Mouse (Mus musculus) liver, embryonic 14.5 days (tissue): Measurements from ENCODE around the gene Fam198a. TPM values are rescaled to one million over a fixed set of nuclear protein-coding genes. Genes with fewer than 3 reads are reported as not detected.
A peak's percentile ranks its signal among the peaks of the same experiment; 100 is the strongest.

Experiments
- ATAC-seq: fragments of 200-750 bp; cut with Nextera tagmentation; 2 replicates; pipeline ENCODE4 v1.8.0; 2017; ENCODE audit warnings: moderate number of reproducible peaks, mild to moderate bottlenecking, moderate library complexity; ENCODE audit not compliant: insufficient read depth
- DNase-seq, 3 experiments: peaks; one replicate each; pipeline ENCODE4 v3.0.0-alpha.2; 2012 to 2013; ENCODE audit warnings: low read depth in 3 of 3, low spot score in 3 of 3
- H3K27ac ChIP-seq: fragments of 300-500 bp; sonication (generic); 2 replicates; pipeline ENCODE4 v1.5.1; 2014; ENCODE audit warnings: moderate library complexity, mild to moderate bottlenecking, control low read depth, inconsistent platforms
- H3K27me3 ChIP-seq: fragments of 300-500 bp; sonication (generic); 2 replicates; pipeline ENCODE4 v1.6.1; 2014; ENCODE audit warnings: mild to moderate bottlenecking, low read length, moderate library complexity; ENCODE audit not compliant: control insufficient read depth, insufficient read depth
- H3K36me3 ChIP-seq: fragments of 300-500 bp; sonication (generic); replicated peaks from 2 replicates; pipeline ENCODE4 v1.6.1; 2014; ENCODE audit warnings: low read depth; ENCODE audit not compliant: control insufficient read depth, insufficient read depth
- H3K4me1 ChIP-seq, 2 experiments: fragments of 200-500 bp in 1 of 2; fragments of 300-500 bp in 1 of 2; sonication (generic) in 1 of 2; replicated peaks; 2 replicates each; pipeline ENCODE4 v1.6.1; 2012 to 2014; ENCODE audit warnings: antibody characterized with exemption in 1 of 2, inconsistent platforms in 1 of 2, low read length in 1 of 2; ENCODE audit not compliant: control insufficient read depth in 2 of 2, insufficient read depth in 2 of 2
- H3K4me2 ChIP-seq: fragments of 300-500 bp; sonication (generic); 2 replicates; pipeline ENCODE4 v1.6.1; 2014; ENCODE audit warnings: low read depth, mild to moderate bottlenecking, control low read depth, moderate library complexity
- H3K4me3 ChIP-seq, 2 experiments: fragments of 200-500 bp in 1 of 2; fragments of 300-500 bp in 1 of 2; sonication (generic) in 1 of 2; 2 replicates each; pipeline ENCODE4 v1.5.1; 2012 to 2014; ENCODE audit warnings: low read depth in 2 of 2, low read length in 2 of 2, mild to moderate bottlenecking in 2 of 2, control low read depth in 1 of 2, inconsistent platforms in 1 of 2, moderate library complexity in 1 of 2; ENCODE audit not compliant: insufficient read depth in 1 of 2
- H3K9ac ChIP-seq: fragments of 300-500 bp; sonication (generic); replicated peaks from 2 replicates; pipeline ENCODE4 v1.6.1; 2014; ENCODE audit warnings: mild to moderate bottlenecking, control low read depth, moderate library complexity
- H3K9me3 ChIP-seq: fragments of 300-500 bp; sonication (generic); 2 replicates; pipeline ENCODE4 v1.6.1; 2016; ENCODE audit warnings: low read length, mixed read lengths; ENCODE audit not compliant: control insufficient read depth
- CTCF ChIP-seq: IDR thresholded peaks from 2 replicates; pipeline ENCODE4 v1.5.1; 2016; ENCODE audit warnings: antibody characterized with exemption, low read depth, control low read depth
- EP300 ChIP-seq: IDR thresholded peaks from 2 replicates; pipeline ENCODE4 v1.6.1; 2016; ENCODE audit warnings: antibody characterized with exemption, low read depth
- WGBS: fragments of 180-500 bp; shearing (Covaris S2); extraction: QIAGEN DNeasy Blood & Tissue Kit; methylation state at CpG from one replicate; pipeline ENCODE4 v1.1.7; 2014; ENCODE audit not compliant: insufficient replicate concordance; 5-methylcytosine and 5-hydroxymethylcytosine counted together
- polyA plus RNA-seq, 2 experiments: library from polyadenylated mRNA; depleted of rRNA in 1 of 2; stranded (reverse) in 1 of 2; unstranded in 1 of 2; fragments of >200 nt; fragmentation: Nextera tagmentation in 1 of 2; extraction: Ambion mirVana in 1 of 2; gene quantifications; 2 replicates each; pipeline versions ENCODE4 v1.2.1 to v1.2.3; 2012 to 2014

The Fam198a gene
- polyA plus RNA-seq (2012; rRNA removed) = 0.08 and 0.14 TPM in 2 replicates
- polyA plus RNA-seq (2014; fragmentation: Nextera tagmentation; extraction: Ambion mirVana) = 0.10 and 0.13 TPM in 2 replicates

DNA sequence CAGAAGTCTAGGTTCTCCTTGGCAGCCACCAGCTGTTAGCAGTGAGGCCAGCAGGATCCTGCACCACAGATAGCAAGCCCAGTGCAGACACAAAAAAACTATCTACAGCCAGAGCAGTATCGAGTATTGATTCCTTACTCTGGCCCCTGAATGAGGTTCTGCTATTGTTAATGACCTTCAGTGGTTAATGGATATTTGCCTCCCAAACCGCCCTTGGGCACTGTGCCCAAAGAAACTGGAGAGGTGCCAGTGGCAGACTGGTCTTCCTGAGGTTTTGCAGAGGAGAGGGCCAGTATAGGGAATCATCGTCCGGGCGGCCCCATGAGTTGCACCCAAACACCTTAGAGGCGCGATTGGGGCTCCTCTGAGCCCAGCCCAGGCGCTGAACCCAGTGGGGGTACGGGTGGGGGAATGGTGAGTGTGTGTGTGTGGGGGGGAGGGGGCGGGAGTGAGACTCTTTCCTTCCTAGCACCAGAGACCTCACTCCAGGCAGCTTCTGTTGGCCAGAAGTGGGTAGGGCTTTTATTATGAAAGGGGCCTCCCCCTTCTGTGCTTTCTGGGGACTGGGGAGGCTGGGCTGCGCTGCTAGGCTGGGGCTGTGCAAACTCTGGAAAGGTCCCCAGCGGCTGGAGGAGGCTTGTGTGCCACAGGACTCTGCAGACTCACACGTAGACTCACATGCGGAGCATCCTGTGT, at the start of gene Fam198a:
Gene Fam198a (plus strand): TSS at position 571 of the 696 bp plus-strand sequence.
- no peak for DNase-seq
- TF ChIP-seq CTCF (no peak), EP300 (no peak)
- Histone ChIP-seq H3K4me2 (peak within 1 kb of the TSS; percentile 38), H3K4me3 (no peak within 1 kb of the TSS), H3K27ac (no peak within 1 kb of the TSS), H3K9ac (no peak within 1 kb of the TSS), H3K9me3 (no peaks in the 10 kb centered on the region), H3K4me1 (peaks cover 0 to 2% of the 10 kb centered on the region in 2 experiments; a peak in 1 of 4 replicates), H3K36me3 (no peaks in the 10 kb centered on the region), H3K27me3 (no peaks in the 10 kb centered on the region)
- no peak for ATAC-seq
- WGBS = 23% methylated on average over 13 of the region's 14 CpGs

DNA sequence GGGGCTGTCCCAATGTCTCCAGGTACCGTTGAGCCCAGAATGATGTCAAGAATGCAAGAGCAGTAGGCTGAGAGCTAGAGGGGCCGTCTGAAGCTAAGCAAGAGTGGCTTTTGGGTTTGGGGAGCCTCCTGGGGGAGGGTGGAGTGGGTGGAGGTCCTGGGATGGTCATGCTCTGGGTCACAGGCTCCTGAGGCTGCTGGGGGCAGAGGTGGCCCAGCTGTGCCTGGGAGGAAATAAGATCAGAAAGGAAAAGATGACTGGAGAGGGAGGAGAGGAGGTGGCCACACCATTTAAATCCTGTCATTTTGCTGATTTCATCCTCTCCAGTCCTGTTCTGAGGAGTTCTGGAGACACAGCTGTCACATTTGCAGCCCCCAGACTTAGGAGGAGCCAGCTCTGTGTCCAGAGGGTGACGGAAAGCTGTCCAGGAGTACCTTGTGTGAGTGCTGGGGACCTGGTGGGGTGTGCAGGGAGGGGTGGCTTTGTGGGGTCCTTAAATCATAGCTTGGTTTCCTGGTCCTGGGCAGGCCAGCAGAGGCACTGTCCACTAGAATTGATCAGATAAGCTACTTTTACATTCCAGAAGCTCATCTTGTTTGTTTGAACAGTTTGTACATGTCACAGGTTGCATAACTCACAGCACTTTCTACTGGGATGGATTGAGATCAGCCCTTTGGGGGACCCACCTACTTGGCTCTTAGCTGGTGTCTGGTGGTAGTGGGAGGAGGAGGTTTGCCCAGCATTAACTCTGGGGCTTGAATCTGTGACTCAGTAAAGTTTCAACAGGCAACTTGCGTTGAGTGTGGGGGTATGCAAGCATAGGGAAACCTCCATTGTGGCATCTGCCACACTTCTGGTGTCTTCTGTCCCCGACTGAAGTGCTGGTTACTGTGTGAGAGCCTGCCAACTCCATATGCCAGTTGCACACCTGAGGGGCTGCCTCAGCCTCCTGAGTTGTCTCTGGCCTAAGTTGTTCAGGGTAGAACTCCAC, 48.8 kb upstream of the Fam198a start:
- H3K9me3 ChIP-seq = no peaks in the 10 kb centered on the region
- 50% methylated on average over 5 of the region's 5 CpGs for WGBS
- H3K27ac ChIP-seq = no peak overlapping the region
- no peaks in the 10 kb centered on the region for H3K36me3 ChIP-seq
- no peak for TF ChIP-seq CTCF
- TF ChIP-seq EP300 = no peak
- DNase-seq (no peak), ATAC-seq (peak; percentile 28; the same call in 1 of the 2 replicates)
- H3K4me1 ChIP-seq = peaks cover 0 to 4% of the 10 kb centered on the region in 2 experiments; a peak in 1 of 4 replicates
- no peaks in the 10 kb centered on the region for H3K27me3 ChIP-seq
- no peak overlapping the region for H3K4me3 ChIP-seq
- H3K9ac ChIP-seq = no peak overlapping the region
- H3K4me2 ChIP-seq = no peak overlapping the region

DNA sequence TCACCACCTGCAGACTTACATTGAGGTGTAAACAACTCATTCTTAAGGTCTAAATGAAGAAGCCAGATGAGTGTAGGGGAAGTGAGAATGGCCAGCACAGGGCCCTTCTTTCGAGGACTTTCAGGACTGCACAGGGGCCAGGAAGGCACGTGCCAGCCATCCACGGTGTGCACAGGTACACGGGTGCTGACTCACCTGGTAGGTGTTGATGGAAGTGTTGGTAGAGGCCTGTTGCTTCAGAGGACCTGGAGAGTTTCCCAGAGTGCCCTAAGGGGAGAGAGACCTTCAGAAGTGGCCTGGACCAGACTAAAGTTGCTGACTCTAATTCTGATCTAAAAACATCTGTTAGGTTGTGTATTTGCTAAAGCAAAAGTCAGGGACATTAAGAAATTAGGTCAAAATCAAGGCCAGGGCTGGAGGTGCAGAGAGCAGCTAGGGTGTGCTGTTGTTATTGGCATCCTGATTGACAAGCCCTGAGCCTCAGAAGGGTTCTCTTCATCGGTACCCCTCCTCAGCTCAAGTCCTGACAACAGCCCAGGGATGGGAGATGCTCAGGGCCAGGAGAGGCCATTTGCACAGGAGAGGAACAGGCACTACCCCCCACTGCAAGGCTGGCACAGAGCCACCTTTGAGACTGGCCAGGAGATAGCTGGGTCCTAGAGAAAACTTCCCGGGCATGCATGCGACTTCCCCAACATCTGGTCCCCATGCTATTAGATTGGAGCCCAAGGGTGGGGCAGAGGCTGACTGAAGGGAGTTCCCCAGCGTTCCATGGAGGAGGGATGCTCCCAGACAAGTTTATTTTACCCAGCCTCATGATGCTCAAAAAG, 47.1 kb upstream of the Fam198a start:
- 55% methylated on average over 8 of the region's 8 CpGs for WGBS
- peaks cover 0 to 4% of the 10 kb centered on the region in 2 experiments; a peak in 1 of 4 replicates for H3K4me1 ChIP-seq
- TF ChIP-seq CTCF (no peak), EP300 (no peak)
- no peak overlapping the region for H3K4me2 ChIP-seq
- no peak for DNase-seq
- no peaks in the 10 kb centered on the region for H3K27me3 ChIP-seq
- H3K9ac ChIP-seq = no peak overlapping the region
- no peak for ATAC-seq
- no peaks in the 10 kb centered on the region for H3K36me3 ChIP-seq
- H3K4me3 ChIP-seq = no peak overlapping the region
- H3K9me3 ChIP-seq = no peaks in the 10 kb centered on the region
- H3K27ac ChIP-seq = no peak overlapping the region

DNA sequence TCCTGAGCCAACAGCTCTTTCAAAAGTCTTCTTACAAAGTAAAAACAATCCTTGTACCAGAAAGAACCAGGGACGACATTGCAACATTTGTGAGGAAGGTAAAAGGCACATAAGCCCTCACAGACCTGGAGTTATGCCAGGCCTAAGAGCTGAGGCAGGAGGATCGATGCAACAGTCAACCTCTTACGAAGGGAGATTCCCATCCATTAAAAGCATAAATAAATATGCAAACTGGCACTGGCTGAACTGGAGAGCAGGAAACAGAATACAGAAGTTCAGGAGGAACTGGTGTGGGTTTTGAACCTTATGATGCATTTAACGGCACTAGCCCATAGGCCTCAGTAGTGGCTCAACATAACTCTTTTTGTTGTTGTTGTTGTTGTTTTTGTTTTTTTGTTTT, 46.5 kb upstream of the Fam198a start:
- no peak for DNase-seq
- Histone ChIP-seq H3K4me3 (no peak overlapping the region), H3K27me3 (no peaks in the 10 kb centered on the region), H3K9me3 (no peaks in the 10 kb centered on the region), H3K4me1 (peaks cover 0 to 4% of the 10 kb centered on the region in 2 experiments; a peak in 1 of 4 replicates), H3K36me3 (no peaks in the 10 kb centered on the region), H3K27ac (no peak overlapping the region), H3K9ac (no peak overlapping the region), H3K4me2 (no peak overlapping the region)
- ATAC-seq = no peak
- no peak for TF ChIP-seq EP300
- no peak for TF ChIP-seq CTCF
- 51% methylated on average over 4 of the region's 4 CpGs for WGBS
